Comparison of ENCODE assay signal across 8 mouse cellular contexts in the genomic region with DNA sequence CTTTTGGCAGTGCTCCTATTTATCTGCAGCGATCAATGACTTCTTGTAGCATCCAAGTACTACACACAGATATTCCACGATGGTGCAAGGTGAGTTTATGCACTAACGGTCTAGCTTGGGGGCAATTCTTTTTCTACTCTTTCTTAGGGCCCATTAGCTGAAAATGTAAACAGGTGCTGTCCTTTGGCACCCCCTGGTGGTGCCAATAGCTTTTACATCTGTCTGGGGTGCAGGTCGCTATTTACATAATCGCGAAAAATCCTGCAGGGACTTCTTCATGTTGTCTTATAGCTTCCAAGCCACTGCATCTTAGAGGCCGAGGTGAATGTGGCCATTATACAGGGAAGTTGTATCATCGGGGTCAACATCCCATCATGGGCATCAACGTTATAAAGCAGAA.
DNase-seq lines count a peak whose midpoint lies in the region; ATAC-seq and TF ChIP-seq lines count a peak whose summit lies in the region.

No protein-coding gene starts in this region.

- in situ Hi-C loops in Patski (cut with MboI; ENCODE audit: low pct_unique_long_range_greater_than_20kb), result loop anchor here (5.0 kb wide), 2 partner anchors 166 to 494 kb away; no protein-coding TSS in a partner anchor

- H3K27me3 ChIP-seq in Patski, result no peaks in the 10 kb centered on the region

- TF ChIP-seq CTCF in Patski (IDR thresholded peaks at IDR 0.05), result peak; percentile 92

- POLR2A ChIA-PET in Patski (lab: Charles Lee), result interaction anchor here (1.1 to 1.4 kb wide), 3 partner anchors 56 to 495 kb away, joined by 3 to 5 read pairs (median 3); no protein-coding TSS in a partner anchor

- intact Hi-C loops in heart, postnatal 25 days (cut with DNase I), result loop anchor here (2.0 kb wide), 2 partner anchors 494 to 524 kb away; no protein-coding TSS in a partner anchor

- no peak for ATAC-seq in Patski
- peak; percentile 85 for ATAC-seq in common myeloid progenitor, adult 5-6 weeks (replicated peaks; ENCODE audit: low read depth, poor library complexity, severe bottlenecking)

- CTCF ChIA-PET in Patski (lab: Charles Lee), result interaction anchor here (0.6 to 2.9 kb wide), 19 partner anchors 9 to 524 kb away, joined by 3 to 25 read pairs (median 3); no protein-coding TSS in a partner anchor

- peak; percentile 13 for DNase-seq in heart, adult 8-10 months (ENCODE audit: low spot score)
- DNase-seq in heart, postnatal 25 days (ENCODE audit: low spot score), result no peak
- no peak for DNase-seq in Patski (ENCODE audit: low read depth, low spot score)
- DNase-seq in gastrocnemius, postnatal 25 days, result peak; percentile 36
- DNase-seq in layer of hippocampus, adult 18-20 months (ENCODE audit: low spot score in 2 of 2), result peak; percentile 55 to 83
- peak; percentile 56 for DNase-seq in lung, postnatal 14 days
- DNase-seq in thymus, postnatal 14 days, result peak; percentile 34

Comparison
In these comparisons a context has a peak if more than half of its experiments do, and no peak if none do; other contexts are left out.
1. DNase-seq: peak in heart, adult 8-10 months (single experiment), gastrocnemius, postnatal 25 days (single experiment), layer of hippocampus, adult 18-20 months (2 of 2), lung, postnatal 14 days (single experiment) and thymus, postnatal 14 days (single experiment); none in heart, postnatal 25 days (single experiment) and Patski (single experiment).